Mouse (Mus musculus) frontal cortex, postnatal 25 days (tissue): ENCODE data around the gene Dync1i2.
A peak's percentile ranks its signal among the peaks of the same experiment; 100 is the strongest.

Experiments used
- DNase-seq, 2 experiments: peaks; one replicate each; pipeline ENCODE4 v3.0.0; 2022; ENCODE audit warnings: low spot score in 2 of 2

Gene Dync1i2

GRCm38 (mm10) chr2:71203819-71204432 lies 7.6 kb upstream of the Dync1i2 start:
- no peak for DNase-seq

DNA sequence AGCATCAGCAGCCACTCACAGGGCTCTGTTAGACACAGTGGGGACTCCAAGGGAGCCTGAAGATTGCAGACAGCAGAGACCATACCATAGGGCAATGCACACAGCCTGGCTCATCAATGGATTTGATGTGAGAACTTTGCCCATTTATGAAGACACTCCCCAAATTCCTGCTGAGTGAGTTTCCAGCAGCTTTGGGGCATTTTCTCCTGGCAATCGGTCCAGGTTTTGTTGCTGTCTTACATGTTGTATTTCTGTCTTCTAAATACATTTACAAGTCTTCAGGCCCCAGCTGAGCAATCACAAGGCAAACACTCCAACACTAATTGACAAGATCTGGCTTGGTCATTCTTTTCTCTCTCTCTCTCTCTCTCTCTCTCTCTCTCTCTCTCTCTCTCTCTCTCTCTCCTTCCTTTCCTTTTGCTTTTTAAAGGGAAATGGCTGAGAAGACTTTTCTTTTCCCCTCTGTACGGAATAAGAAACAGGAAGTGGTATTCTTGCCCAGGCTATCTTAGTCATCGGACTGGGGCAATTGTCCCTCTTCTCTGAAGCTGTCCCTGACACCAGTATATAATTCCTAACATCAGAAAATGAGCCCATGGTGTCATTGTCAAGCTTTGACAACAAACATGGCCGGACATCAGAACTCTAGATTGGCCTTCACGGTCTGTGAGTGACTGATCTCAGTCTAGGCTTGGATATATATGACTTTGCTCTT lies 2.3 kb upstream of the Dync1i2 start:
- no peak for DNase-seq

DNA sequence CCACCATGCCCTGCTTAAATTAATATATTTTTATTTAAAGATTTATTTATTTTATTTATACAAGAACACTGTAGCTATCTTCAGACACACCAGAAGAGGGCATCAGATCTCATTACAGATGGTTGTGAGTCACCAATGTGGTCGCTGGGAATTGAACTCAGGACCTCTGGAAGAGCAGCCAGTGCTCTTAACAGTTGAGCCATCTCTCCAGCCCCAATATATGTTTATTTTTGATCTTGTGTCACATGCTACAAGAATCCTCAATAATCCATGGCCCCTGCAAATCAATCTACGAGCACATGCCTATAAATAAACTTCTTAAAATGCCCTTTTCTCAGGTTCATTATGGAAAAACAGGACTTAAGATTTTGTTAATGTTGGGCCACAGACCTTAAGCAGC lies 410 bp upstream of the Dync1i2 start:
- DNase-seq = no peak

GRCm38 (mm10) chr2:71212360-71212726 lies 837 bp downstream of the Dync1i2 start:
- no peak for DNase-seq

DNA sequence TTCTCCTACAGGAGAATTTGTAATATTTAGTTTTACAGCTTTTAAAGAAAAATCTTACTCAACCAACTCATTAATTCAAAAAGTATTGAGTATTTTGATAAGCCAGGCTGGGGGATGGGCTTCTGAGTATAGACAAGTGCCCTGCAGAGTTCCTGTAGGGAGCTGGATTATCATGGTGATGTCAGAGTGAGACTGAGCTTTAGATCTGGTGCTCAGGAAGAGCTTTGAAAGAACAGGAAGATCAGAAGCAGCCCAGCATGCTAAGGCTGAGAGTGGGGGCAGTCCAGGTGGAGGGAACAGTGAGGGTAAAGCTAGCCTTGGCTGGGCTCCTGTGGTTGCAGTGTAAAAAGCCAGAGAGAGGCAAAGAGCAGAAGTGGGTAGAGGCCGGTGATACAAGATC lies 9.5 kb downstream of the Dync1i2 start:
- no peak for DNase-seq

DNA sequence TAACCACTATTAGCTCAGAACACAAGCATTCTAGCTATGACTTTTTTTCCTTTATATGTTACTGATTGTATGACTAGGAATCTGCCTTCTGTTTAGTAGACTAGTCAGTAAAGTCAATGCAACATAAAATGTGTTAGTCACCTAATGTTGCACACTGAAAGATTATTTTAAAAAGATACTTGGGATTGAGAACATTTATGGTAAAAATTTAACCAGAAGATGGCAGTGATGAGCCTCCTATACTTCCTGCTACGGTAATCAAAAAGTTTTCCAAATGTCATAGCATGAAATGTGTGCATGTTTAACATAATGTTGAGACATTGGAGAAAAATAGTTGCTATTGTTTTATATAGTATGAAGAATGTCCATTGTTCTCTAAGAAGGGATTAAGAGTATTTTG lies 15.9 kb downstream of the Dync1i2 start:
- DNase-seq = no peak

DNA sequence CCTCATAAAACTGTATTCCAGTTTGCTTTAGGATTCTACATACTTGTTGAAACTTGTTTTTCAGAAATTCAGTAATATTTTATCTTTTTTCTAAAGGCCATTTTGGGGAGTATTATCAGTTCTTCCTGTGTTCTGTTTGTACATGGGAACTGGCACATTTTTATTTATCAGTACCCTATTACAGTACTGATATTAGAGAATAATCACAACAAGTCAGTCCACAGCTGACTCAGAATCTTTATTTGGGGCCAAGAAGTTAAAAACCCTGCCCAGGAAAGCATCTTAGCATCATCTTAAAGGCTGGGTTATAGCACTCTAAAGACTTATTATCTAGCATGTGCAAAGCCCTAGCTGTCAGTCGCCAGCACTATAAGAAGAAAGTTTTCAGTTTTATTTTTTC lies 18.1 kb downstream of the Dync1i2 start:
- DNase-seq = no peak

GRCm38 (mm10) chr2:71231951-71232350 lies 20.4 kb downstream of the Dync1i2 start:
- no peak for DNase-seq

- DNase-seq = no peak
Observed at GRCm38 (mm10) chr2:71232976-71233375, 21.5 kb downstream of the Dync1i2 start.

DNA sequence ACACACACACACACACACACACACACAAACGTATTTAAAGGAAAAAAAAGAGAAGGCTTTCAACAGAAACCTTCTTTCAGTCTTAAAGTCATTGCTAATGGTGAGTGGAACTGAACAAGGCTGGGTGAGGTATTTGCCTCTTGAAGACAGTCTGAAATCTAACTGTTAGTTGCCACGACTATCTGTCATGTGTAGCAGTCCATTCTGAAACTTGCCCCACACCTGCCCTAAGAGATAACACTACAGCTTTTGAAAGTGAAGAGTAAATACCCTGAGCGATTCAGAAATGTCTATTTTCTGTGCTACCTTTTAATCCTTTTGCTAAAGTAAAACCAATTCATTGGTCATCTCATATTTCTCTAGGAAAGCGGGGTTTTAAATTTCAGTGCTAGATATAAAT lies 23.9 kb downstream of the Dync1i2 start:
- no peak for DNase-seq

- DNase-seq = no peak
Observed at GRCm38 (mm10) chr2:71236009-71236408, 24.5 kb downstream of the Dync1i2 start.

DNA sequence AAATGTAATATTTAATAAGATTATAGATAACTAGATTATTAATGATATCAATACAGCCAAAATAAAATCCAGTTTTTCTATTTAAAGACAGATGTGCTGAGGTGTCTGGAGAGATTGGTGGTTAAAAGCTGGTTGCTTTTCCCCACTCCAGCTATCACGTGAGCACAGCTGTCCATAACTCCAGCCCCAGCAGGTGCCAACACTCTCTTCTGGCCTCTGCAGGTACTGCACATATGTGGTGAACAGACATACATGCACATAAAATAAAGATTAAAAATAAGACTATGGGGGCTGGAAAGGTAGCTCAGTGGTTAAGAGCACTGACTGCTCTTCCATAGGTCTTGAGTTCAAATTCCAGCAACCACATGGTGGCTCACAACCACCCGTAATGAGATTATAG lies 30.0 kb downstream of the Dync1i2 start:
- DNase-seq = no peak

GRCm38 (mm10) chr2:71242180-71242579 lies 30.7 kb downstream of the Dync1i2 start:
- DNase-seq = no peak

GRCm38 (mm10) chr2:71243058-71243672 lies 31.7 kb downstream of the Dync1i2 start:
- no peak for DNase-seq

- DNase-seq = no peak
Observed at GRCm38 (mm10) chr2:71244807-71245206, 33.3 kb downstream of the Dync1i2 start.

GRCm38 (mm10) chr2:71245416-71245815 lies 33.9 kb downstream of the Dync1i2 start:
- peak; percentile 17 to 20 for DNase-seq

DNA sequence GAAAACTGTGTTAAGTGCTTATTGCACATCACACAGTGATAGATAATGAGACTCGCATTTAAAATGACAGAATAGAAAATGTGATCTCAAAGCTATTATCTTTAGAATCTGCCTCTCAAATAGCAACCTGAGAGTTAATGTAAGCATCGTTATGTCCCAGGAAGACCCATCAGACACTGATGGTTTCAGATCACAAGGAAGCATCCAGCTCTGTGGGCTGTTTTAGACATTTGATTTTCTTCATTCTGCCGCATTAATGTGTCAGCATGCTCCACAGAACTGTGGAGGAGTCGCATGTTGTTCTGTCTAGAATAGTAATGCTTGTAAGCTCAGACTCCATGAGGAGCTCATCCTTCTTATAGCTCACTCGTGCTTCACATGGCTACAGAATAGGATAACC lies 34.6 kb downstream of the Dync1i2 start:
- DNase-seq = no peak

GRCm38 (mm10) chr2:71248071-71248470 lies 36.6 kb downstream of the Dync1i2 start:
- DNase-seq = no peak

DNA sequence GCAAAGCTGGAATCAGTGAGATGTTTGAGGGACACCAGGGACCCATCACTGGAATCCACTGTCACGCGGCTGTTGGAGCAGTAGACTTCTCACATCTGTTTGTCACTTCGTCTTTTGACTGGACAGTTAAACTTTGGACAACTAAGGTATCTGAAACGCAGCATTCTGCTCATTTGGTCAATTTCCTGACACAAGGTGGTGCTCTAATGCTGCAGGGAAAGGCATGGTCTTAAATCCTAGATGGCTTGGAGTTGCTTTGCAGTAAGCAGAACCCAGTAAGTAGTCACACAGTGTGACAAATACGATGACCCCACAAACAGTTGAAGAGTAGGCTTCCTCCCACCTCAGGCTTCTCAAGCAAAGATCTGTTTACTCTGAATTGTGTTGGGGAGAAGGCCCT lies 39.3 kb downstream of the Dync1i2 start:
- no peak for DNase-seq

GRCm38 (mm10) chr2:71254836-71255235 lies 43.3 kb downstream of the Dync1i2 start:
- DNase-seq = no peak

DNA sequence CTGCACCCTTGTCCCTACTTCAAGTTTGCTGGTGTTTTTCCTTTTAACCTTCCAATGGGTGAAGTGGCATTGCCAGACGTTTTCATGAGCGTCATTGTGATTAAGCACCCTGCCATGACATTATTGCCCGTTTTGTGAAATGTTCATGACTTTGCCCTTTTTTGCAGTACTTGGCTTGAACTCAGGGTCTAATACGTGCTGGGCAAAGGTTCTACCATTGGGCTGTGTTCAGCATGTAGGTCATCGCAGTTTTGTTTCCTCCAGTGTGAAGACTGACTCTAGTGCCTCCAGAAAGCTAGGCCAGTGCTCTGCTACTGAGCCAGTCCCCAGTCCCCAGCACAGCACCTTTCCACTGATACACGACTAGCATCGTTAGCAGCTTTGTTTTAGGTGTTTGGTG lies 45.1 kb downstream of the Dync1i2 start:
- DNase-seq = no peak

DNA sequence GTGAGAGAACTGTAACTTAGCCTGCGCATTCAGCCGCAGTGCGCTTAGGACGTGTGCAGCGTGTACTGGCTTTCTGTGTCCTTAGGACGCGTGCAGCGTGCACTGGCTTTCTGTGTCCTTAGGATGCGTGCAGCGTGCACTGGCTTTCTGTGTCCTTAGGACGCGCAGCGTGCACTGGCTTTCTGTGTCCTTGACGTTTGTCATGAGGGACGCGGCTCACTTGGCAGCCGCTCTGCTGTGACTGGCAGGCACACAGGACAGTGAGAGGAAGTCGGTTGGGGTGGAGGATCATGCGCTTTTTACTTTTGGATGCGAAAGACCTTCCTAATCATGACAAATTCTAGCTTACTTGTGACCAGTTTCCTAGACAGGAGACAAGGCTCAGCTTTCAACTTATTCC lies 53.1 kb downstream of the Dync1i2 start:
- DNase-seq = no peak

DNA sequence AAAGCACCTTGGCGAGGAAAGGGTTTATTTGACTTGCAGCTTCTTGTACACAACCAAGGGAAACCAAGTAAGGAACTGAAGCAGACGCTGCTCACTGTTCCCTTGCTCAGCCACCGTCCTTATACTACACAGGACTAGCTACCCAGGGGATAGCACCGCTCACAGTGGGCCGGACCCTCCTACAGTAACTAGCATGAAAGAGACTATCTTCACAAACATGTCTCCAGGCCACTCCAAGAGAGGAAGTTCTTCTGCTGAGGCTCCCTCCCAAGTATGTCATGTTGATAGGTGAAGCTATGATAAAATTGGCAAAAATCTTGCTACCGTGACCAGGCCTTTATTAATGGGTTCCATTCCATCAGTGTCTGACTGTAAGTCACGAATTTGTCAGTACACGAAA lies 57.2 kb downstream of the Dync1i2 start:
- DNase-seq = no peak
